Mouse (Mus musculus) kidney, embryonic 14.5 days (tissue): ENCODE data around the gene Gfer. TPM values are rescaled to one million over a fixed set of nuclear protein-coding genes. Genes with fewer than 3 reads are reported as not detected.
A peak's percentile ranks its signal among the peaks of the same experiment; 100 is the strongest.

Experiments used
- ATAC-seq: fragments of 200-750 bp; cut with Nextera tagmentation; 2 replicates; pipeline ENCODE4 v1.8.0; 2017; ENCODE audit warnings: moderate number of reproducible peaks, mild to moderate bottlenecking, moderate TSS enrichment, moderate library complexity; ENCODE audit not compliant: low FRiP score, low TSS enrichment
- H3K27ac ChIP-seq: fragments of 300-500 bp; sonication (generic); 2 replicates; pipeline ENCODE4 v1.5.1; 2014; ENCODE audit warnings: low read depth, mild to moderate bottlenecking, low read length, moderate library complexity, mixed read lengths
- H3K27me3 ChIP-seq: fragments of 300-500 bp; sonication (generic); 2 replicates; pipeline ENCODE4 v1.6.1; 2014; ENCODE audit warnings: mild to moderate bottlenecking, low read length; ENCODE audit not compliant: control insufficient read depth, insufficient read depth
- H3K36me3 ChIP-seq: fragments of 300-500 bp; sonication (generic); 2 replicates; pipeline ENCODE4 v1.6.1; 2014; ENCODE audit warnings: low read length, mixed read lengths; ENCODE audit not compliant: control insufficient read depth, insufficient read depth
- H3K4me1 ChIP-seq: fragments of 300-500 bp; sonication (generic); 2 replicates; pipeline ENCODE4 v1.6.1; 2014; ENCODE audit warnings: low read length, mixed read lengths; ENCODE audit not compliant: control insufficient read depth, insufficient read depth
- H3K4me2 ChIP-seq: fragments of 300-500 bp; sonication (generic); replicated peaks from 2 replicates; pipeline ENCODE4 v1.6.1; 2014; ENCODE audit warnings: low read depth, mild to moderate bottlenecking, low read length
- H3K4me3 ChIP-seq: fragments of 300-500 bp; sonication (generic); 2 replicates; pipeline ENCODE4 v1.5.1; 2014; ENCODE audit warnings: mild to moderate bottlenecking, low read length
- H3K9ac ChIP-seq: fragments of 300-500 bp; sonication (generic); 2 replicates; pipeline ENCODE4 v1.6.1; 2014; ENCODE audit warnings: low read depth, mild to moderate bottlenecking, low read length, moderate library complexity
- H3K9me3 ChIP-seq: fragments of 300-500 bp; sonication (generic); 2 replicates; pipeline ENCODE4 v1.6.1; 2016; ENCODE audit warnings: low read length; ENCODE audit not compliant: control insufficient read depth
- whole genome bisulfite sequencing: fragments of 180-500 bp; shearing (Covaris S2); extraction: QIAGEN DNeasy Blood & Tissue Kit; methylation state at CpG from one replicate; pipeline ENCODE4 v1.1.7; 2014; 5-methylcytosine and 5-hydroxymethylcytosine counted together
- polyA plus RNA-seq: library from polyadenylated mRNA; unstranded; fragments of >200 nt; fragmentation: Nextera tagmentation; extraction: Ambion mirVana; gene quantifications from 2 replicates; pipeline ENCODE4 v1.2.1, GENCODE M21; 2014

Gene Gfer
- polyA plus RNA-seq, 1 experiment from 2014 or later = 54.4 TPM

GRCm38 (mm10) chr17:24650766-24651165 lies 45.2 kb downstream of the Gfer start:
- Histone ChIP-seq H3K4me3 (peak overlapping the region; percentile 77; the same call in 1 of the 2 replicates), H3K9ac (peak overlapping the region; percentile 90; the same call in 1 of the 2 replicates), H3K27me3 (no peaks in the 10 kb centered on the region), H3K4me2 (peak overlapping the region; percentile 97), H3K4me1 (peaks cover 23% of the 10 kb centered on the region), H3K27ac (no peak overlapping the region), H3K9me3 (no peaks in the 10 kb centered on the region), H3K36me3 (no peaks in the 10 kb centered on the region)
- ATAC-seq = no peak
- 81% methylated on average over 4 of the region's 4 CpGs for WGBS

- H3K9me3 ChIP-seq = no peaks in the 10 kb centered on the region
- peak within 1 kb of the TSS; percentile 97 for H3K4me2 ChIP-seq
- peak within 1 kb of the TSS; percentile 77 for H3K4me3 ChIP-seq
- WGBS = under 1% methylated on average over 39 of the region's 41 CpGs
- ATAC-seq = peak; percentile 70
- H3K36me3 ChIP-seq = no peaks in the 10 kb centered on the region
- H3K9ac ChIP-seq = peak within 1 kb of the TSS; percentile 90
- H3K27me3 ChIP-seq = no peaks in the 10 kb centered on the region
- peak within 1 kb of the TSS; percentile 62; the same call in 1 of the 2 replicates for H3K27ac ChIP-seq
- peaks cover 27% of the 10 kb centered on the region for H3K4me1 ChIP-seq
Measured at GRCm38 (mm10) chr17:24650070-24650616, 45.8 kb downstream of the Gfer start, which contains the start of gene Slc9a3r2. Slc9a3r2 (minus strand) TSS chr17:24650327.

GRCm38 (mm10) chr17:24649581-24650069 lies 46.3 kb downstream of the Gfer start:
- H3K4me1 ChIP-seq = peaks cover 32% of the 10 kb centered on the region
- peak overlapping the region; percentile 77 for H3K4me3 ChIP-seq
- peak overlapping the region; percentile 62; the same call in 1 of the 2 replicates for H3K27ac ChIP-seq
- H3K27me3 ChIP-seq = no peaks in the 10 kb centered on the region
- peak; percentile 43 for ATAC-seq
- no peaks in the 10 kb centered on the region for H3K9me3 ChIP-seq
- peak overlapping the region; percentile 90 for H3K9ac ChIP-seq
- WGBS = 0% methylated on average over 25 of the region's 35 CpGs
- no peaks in the 10 kb centered on the region for H3K36me3 ChIP-seq
- peak overlapping the region; percentile 97 for H3K4me2 ChIP-seq

GRCm38 (mm10) chr17:24648731-24649377 lies 47.1 kb downstream of the Gfer start:
- peak overlapping the region; percentile 90; the same call in 1 of the 2 replicates for H3K9ac ChIP-seq
- H3K4me3 ChIP-seq = peak overlapping the region; percentile 77
- H3K4me1 ChIP-seq = peaks cover 40% of the 10 kb centered on the region
- ATAC-seq = no peak
- H3K4me2 ChIP-seq = peak overlapping the region; percentile 97
- no peak overlapping the region for H3K27ac ChIP-seq
- H3K36me3 ChIP-seq = no peaks in the 10 kb centered on the region
- no peaks in the 10 kb centered on the region for H3K9me3 ChIP-seq
- WGBS = 78% methylated on average over 10 of the region's 10 CpGs
- H3K27me3 ChIP-seq = no peaks in the 10 kb centered on the region

GRCm38 (mm10) chr17:24647493-24647892 lies 48.5 kb downstream of the Gfer start:
- Histone ChIP-seq H3K4me3 (peak overlapping the region; percentile 6; the same call in 1 of the 2 replicates), H3K4me2 (peak overlapping the region; percentile 21), H3K27ac (peak overlapping the region; percentile 55; the same call in 1 of the 2 replicates), H3K36me3 (no peaks in the 10 kb centered on the region), H3K27me3 (no peaks in the 10 kb centered on the region), H3K4me1 (peaks cover 46% of the 10 kb centered on the region), H3K9me3 (no peaks in the 10 kb centered on the region), H3K9ac (peak overlapping the region; percentile 37)
- 78% methylated on average over 11 of the region's 11 CpGs for WGBS
- ATAC-seq = no peak

DNA sequence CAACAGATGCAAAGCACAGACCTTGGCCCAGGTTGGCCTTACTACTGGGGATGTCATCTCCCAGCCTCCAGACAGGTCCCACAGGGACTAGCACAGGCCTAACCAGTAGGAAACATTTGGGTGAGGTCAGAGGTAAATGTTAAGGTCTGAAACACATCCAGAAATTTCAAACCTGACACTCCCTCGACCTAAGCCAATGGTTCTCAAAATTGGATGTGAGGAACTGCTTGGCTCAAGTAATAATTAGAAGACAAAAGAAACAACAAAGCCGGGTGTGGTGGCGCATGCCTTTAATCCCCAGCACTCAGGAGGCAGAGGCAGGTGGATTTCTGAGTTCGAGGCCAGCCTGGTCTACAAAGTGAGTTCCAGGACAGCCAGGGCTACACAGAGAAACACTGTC lies 49.6 kb downstream of the Gfer start:
- Histone ChIP-seq H3K4me3 (no peak overlapping the region), H3K27me3 (no peaks in the 10 kb centered on the region), H3K36me3 (peaks cover 5% of the 10 kb centered on the region), H3K4me1 (peaks cover 46% of the 10 kb centered on the region), H3K9me3 (no peaks in the 10 kb centered on the region), H3K4me2 (no peak overlapping the region), H3K9ac (no peak overlapping the region), H3K27ac (peak overlapping the region; percentile 51; the same call in 1 of the 2 replicates)
- 86% methylated on average over 4 of the region's 4 CpGs for WGBS
- ATAC-seq = no peak

- Histone ChIP-seq H3K36me3 (peaks cover 7% of the 10 kb centered on the region), H3K27me3 (no peaks in the 10 kb centered on the region), H3K4me2 (no peak overlapping the region), H3K9ac (no peak overlapping the region), H3K27ac (no peak overlapping the region; the same call in 1 of the 2 replicates), H3K4me1 (peaks cover 46% of the 10 kb centered on the region), H3K4me3 (no peak overlapping the region), H3K9me3 (no peaks in the 10 kb centered on the region)
- 86% methylated on average over 3 of the region's 3 CpGs for WGBS
- ATAC-seq = no peak
Measured at GRCm38 (mm10) chr17:24645916-24646315, 50.0 kb downstream of the Gfer start.

- peak overlapping the region; percentile 22; the same call in 1 of the 2 replicates for H3K4me2 ChIP-seq
- H3K4me1 ChIP-seq = peaks cover 43% of the 10 kb centered on the region
- 0 out of 2 replicates have a peak, but pooled peaks have one; percentile 5 for ATAC-seq
- H3K27me3 ChIP-seq = no peaks in the 10 kb centered on the region
- 71% methylated on average over 9 of the region's 9 CpGs for WGBS
- peak overlapping the region; percentile 76 for H3K27ac ChIP-seq
- H3K36me3 ChIP-seq = peaks cover 15% of the 10 kb centered on the region
- no peaks in the 10 kb centered on the region for H3K9me3 ChIP-seq
- no peak overlapping the region; the same call in 1 of the 2 replicates for H3K4me3 ChIP-seq
- no peak overlapping the region; the same call in 1 of the 2 replicates for H3K9ac ChIP-seq
Measured at GRCm38 (mm10) chr17:24644875-24645721, 50.9 kb downstream of the Gfer start.
